Mouse (Mus musculus): Measurements from ENCODE around the gene Mrnip. TPM values are rescaled to one million over a fixed set of nuclear protein-coding genes. Genes with fewer than 3 reads are reported as not detected.

The Mrnip gene
- polyA plus RNA-seq, 1 experiment from 2014 or later: 12.8 TPM

DNA sequence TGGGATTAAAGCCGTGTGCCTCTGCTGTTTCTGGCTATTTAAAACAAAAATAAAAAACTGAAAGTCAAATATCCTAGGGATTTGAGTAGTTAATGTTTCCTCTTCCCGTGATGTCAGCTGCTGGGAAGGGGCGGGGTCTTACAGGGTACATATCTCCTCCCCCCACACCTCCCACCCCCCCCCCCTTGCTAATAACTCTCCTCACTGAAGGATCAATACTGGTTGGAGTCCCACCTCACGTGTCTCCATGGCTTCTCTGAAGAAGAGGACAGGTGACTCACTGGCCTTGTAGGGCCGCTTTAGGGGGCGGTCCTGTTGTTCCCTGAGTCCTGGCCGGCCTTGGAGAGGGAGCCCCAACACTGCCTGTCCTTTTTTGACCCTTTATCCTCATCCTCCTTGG lies 14.4 kb downstream of the Mrnip start:
- ATAC-seq (ENCODE audit: extremely low read depth, insufficient number of reproducible peaks, low FRiP score, low TSS enrichment): no peak
- Histone ChIP-seq H3K4me2 (no peak overlapping the region), H3K4me1 (peaks cover 15% of the 10 kb centered on the region), H3K27ac (replicated peaks) (no peak overlapping the region), H3K9me3 (no peaks in the 10 kb centered on the region), H3K4me3 (no peak overlapping the region), H3K36me3 (peaks cover 6% of the 10 kb centered on the region; the same call in 1 of the 2 replicates), H3K27me3 (replicated peaks) (no peaks in the 10 kb centered on the region), H3K9ac (no peak overlapping the region)
- 70% methylated on average over 7 of the region's 7 CpGs for WGBS

DNA sequence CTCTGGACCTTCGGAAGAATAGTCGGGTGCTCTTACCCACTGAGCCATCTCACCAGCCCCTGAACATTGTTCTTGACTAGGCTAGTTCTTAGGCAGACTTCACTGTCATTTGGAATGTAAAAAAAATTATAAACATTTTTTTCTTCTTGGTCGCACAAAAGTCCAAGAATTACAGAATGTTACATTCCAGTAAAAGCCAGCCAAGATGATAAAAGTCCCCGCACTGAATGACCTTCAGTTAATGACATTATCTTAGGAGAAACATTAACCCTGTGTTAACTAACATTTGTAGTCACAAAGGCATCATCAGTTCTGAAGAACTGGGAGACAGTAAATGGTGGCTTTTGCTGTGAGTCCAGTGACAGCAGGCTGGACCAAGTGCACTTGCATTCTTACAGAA lies 16.1 kb downstream of the Mrnip start:
- whole genome bisulfite sequencing: 69% methylated on average over 4 of the region's 4 CpGs
- ATAC-seq (ENCODE audit: extremely low read depth, insufficient number of reproducible peaks, low FRiP score, low TSS enrichment): no peak
- no peak overlapping the region for H3K4me2 ChIP-seq
- H3K9me3 ChIP-seq: no peaks in the 10 kb centered on the region
- no peak overlapping the region for H3K4me3 ChIP-seq
- H3K27ac ChIP-seq (replicated peaks): no peak overlapping the region
- H3K36me3 ChIP-seq: peaks cover 9% of the 10 kb centered on the region; the same call in 1 of the 2 replicates
- no peaks in the 10 kb centered on the region for H3K27me3 ChIP-seq (replicated peaks)
- peaks cover 10% of the 10 kb centered on the region for H3K4me1 ChIP-seq
- H3K9ac ChIP-seq: no peak overlapping the region

DNA sequence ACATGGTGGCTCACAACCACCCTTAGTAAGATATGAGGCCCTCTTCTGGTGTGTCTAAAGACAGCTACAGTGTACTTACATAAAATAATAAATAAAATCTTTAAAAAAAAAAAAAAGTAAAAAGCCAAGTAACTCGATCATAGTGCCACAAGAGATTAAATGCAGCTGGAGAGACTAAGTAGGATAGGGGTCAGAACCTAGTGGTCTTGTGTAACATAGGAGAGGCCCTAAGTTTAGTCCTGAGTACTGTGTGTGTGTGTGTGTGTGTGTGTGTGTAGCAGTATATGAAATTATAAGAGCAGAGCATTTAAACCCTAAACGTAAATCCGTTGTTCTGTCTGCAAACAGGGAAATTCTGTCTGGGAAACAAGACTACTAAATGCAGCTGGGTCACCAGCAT lies 18.0 kb downstream of the Mrnip start:
- H3K4me2 ChIP-seq: no peak overlapping the region
- 92% methylated on average over 3 of the region's 3 CpGs for WGBS

DNA sequence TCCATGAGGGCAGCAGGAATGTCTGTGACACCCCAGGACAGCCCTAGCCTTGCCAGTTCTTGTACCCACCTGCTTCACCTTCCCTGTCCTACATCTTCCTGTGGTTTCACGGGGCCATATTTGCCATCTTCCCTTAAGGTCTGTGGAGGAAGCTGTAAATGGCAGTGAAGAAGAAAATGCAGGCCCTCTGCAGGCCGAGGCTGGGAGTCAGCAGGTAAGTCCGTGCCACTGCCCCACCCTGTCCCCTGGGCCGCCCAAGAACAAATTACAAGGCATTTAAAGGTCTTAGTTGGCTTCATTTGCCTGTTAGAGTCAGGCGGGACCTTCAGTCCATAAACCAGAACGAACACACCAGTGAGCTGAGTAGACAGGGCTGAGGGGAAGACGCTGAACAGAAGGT lies 19.8 kb downstream of the Mrnip start:
- H3K4me2 ChIP-seq: no peak overlapping the region
- no peak for ATAC-seq (ENCODE audit: extremely low read depth, insufficient number of reproducible peaks, low FRiP score, low TSS enrichment)
- no peaks in the 10 kb centered on the region for H3K9me3 ChIP-seq
- no peak overlapping the region for H3K4me3 ChIP-seq
- peaks cover 10% of the 10 kb centered on the region for H3K4me1 ChIP-seq
- 77% methylated on average over 7 of the region's 7 CpGs for WGBS
- H3K27ac ChIP-seq (replicated peaks): no peak overlapping the region
- no peaks in the 10 kb centered on the region for H3K27me3 ChIP-seq (replicated peaks)
- no peak overlapping the region for H3K9ac ChIP-seq
- peaks cover 37% of the 10 kb centered on the region for H3K36me3 ChIP-seq

More for the DNA sequence above, 18.0 kb downstream of the Mrnip start:
- Histone ChIP-seq H3K36me3 (peaks cover 25% of the 10 kb centered on the region), H3K4me1 (peaks cover 10% of the 10 kb centered on the region), H3K27ac (replicated peaks) (no peak overlapping the region), H3K9me3 (no peaks in the 10 kb centered on the region), H3K4me3 (no peak overlapping the region), H3K27me3 (replicated peaks) (no peaks in the 10 kb centered on the region), H3K9ac (no peak overlapping the region)
- no peak for ATAC-seq (ENCODE audit: extremely low read depth, insufficient number of reproducible peaks, low FRiP score, low TSS enrichment)

DNA sequence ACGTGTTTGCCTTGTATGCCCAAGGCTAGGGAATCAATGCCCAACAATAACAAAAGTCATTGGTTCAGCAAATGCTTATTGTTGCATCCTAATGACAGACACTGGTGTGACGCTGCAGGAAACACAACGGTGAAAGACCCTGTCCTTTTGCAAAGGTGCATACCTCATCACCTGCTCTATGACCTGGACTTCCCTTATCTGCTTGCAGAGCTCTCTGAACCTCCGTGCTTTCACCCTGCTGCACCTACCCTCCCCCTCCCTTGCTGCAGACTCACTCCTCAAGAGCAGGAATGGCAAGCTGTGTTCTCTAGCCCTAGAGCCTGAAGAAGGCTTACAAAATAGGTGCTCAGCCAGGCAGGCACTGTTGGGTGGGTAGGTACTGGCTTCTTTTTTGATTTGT lies 20.5 kb downstream of the Mrnip start:
- Histone ChIP-seq H3K9ac (no peak overlapping the region), H3K27me3 (replicated peaks) (no peaks in the 10 kb centered on the region), H3K9me3 (no peaks in the 10 kb centered on the region), H3K4me2 (no peak overlapping the region), H3K4me3 (no peak overlapping the region), H3K4me1 (peaks cover 10% of the 10 kb centered on the region), H3K36me3 (peaks cover 44% of the 10 kb centered on the region), H3K27ac (replicated peaks) (no peak overlapping the region)
- ATAC-seq (ENCODE audit: extremely low read depth, insufficient number of reproducible peaks, low FRiP score, low TSS enrichment): no peak
- WGBS: 72% methylated on average over 4 of the region's 4 CpGs

DNA sequence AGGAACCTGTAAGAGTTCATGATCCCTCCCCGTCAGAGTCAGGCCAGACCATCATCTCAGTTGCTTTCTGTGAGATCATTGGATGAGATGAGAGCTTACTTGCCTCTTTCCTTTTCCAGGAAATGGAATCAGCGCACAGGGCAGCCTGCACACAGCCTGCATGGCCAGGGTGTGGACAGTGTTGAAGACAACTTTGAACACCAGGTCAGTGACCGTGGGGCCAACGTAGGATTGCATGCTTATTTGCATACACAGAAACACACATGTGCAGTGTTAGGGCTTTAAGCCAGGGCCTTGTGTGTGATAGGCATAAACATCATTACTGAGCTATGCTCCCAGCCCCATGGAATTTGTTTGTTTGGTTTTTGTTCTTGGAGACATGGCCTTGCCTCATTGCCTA lies 23.3 kb downstream of the Mrnip start:
- no peaks in the 10 kb centered on the region for H3K4me1 ChIP-seq
- no peaks in the 10 kb centered on the region for H3K9me3 ChIP-seq
- ATAC-seq (ENCODE audit: extremely low read depth, insufficient number of reproducible peaks, low FRiP score, low TSS enrichment): no peak
- H3K4me3 ChIP-seq: no peak overlapping the region
- no peak overlapping the region for H3K27ac ChIP-seq (replicated peaks)
- H3K9ac ChIP-seq: no peak overlapping the region
- peaks cover 71% of the 10 kb centered on the region for H3K36me3 ChIP-seq
- no peak overlapping the region for H3K4me2 ChIP-seq
- 83% methylated on average over 4 of the region's 4 CpGs for WGBS
- no peaks in the 10 kb centered on the region for H3K27me3 ChIP-seq (replicated peaks)

DNA sequence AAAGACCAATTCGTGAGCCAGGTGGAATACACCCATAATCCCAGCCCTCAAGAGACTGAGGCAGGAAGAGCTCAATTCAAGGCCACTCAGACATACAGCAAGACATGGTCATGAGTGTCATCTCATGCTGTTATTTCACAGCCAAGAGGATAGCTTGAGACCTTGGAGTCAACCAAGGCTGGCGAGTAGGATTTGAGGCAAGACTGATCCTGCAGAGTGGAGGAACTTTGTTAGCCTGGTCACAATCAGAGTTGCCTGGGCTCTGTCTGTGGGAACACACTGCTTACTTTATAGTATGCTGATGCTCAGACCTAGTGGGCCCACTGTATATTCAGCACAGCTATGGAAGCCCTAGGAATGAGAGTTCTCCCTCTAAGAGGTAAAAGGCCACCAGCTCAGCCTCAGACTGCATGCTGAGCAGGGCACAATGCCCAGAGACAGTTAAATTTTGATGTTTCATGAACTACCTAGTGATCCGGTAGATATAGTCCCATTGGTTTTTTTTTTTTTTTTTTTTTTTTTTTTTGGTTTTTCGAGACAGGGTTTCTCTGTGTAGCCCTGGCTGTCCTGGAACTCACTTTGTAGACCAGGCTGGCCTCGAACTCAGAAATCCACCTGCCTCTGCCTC lies 24.1 kb downstream of the Mrnip start:
- no peaks in the 10 kb centered on the region for H3K9me3 ChIP-seq
- H3K36me3 ChIP-seq: peaks cover 80% of the 10 kb centered on the region
- no peak overlapping the region for H3K27ac ChIP-seq (replicated peaks)
- no peak for ATAC-seq (ENCODE audit: extremely low read depth, insufficient number of reproducible peaks, low FRiP score, low TSS enrichment)
- no peak overlapping the region for H3K9ac ChIP-seq
- no peak overlapping the region for H3K4me2 ChIP-seq
- no peaks in the 10 kb centered on the region for H3K27me3 ChIP-seq (replicated peaks)
- H3K4me1 ChIP-seq: no peaks in the 10 kb centered on the region
- H3K4me3 ChIP-seq: no peak overlapping the region
- WGBS: 89% methylated on average over 4 of the region's 5 CpGs

DNA sequence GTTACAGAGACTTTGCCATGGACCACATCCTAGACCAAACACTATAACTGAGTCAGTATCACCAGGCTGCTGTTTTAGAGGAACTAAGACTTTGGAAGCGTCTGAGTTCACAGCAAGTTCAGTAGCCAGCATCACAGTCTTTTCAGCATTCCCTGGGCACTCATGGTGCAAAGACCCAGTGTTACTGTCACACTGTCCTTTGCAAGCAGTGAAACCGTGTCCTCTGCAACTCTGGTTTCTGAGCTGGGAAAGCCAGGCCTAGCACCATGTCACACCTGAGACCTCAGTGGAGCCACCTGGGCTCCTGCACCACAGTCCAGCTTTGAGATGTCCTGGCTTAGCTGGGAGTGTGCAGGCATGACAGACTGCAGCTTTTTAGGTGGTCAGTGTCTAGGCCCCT lies 24.7 kb downstream of the Mrnip start:
- Histone ChIP-seq H3K27ac (replicated peaks) (no peak overlapping the region), H3K9ac (no peak overlapping the region), H3K4me1 (no peaks in the 10 kb centered on the region), H3K27me3 (replicated peaks) (no peaks in the 10 kb centered on the region), H3K4me3 (no peak overlapping the region), H3K36me3 (peaks cover 81% of the 10 kb centered on the region), H3K9me3 (no peaks in the 10 kb centered on the region), H3K4me2 (no peak overlapping the region)
- WGBS: 81% methylated on average over 2 of the region's 2 CpGs
- no peak for ATAC-seq (ENCODE audit: extremely low read depth, insufficient number of reproducible peaks, low FRiP score, low TSS enrichment)

DNA sequence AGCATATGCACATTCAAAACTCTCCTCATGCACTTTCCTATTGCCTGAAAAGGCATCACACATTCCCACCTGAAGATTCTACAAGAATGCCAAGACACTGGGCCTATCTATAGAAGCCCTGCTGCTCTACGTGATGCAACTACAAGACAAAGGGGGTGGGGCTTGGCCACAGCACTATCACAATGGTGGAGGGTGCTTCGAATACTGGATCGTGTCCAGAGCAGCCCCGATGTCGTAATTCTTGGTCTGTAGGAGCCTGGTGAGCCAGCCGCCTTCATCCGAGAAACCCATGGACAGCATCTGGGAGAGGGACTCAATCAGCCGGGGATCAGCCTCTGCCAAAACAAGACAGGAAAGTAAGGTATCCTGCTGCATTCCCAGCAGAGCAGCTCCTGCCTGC lies 26.4 kb downstream of the Mrnip start:
- Histone ChIP-seq H3K4me3 (no peak overlapping the region), H3K27ac (replicated peaks) (no peak overlapping the region), H3K27me3 (replicated peaks) (no peaks in the 10 kb centered on the region), H3K9me3 (no peaks in the 10 kb centered on the region), H3K4me1 (no peaks in the 10 kb centered on the region), H3K36me3 (peaks cover 98% of the 10 kb centered on the region), H3K9ac (no peak overlapping the region), H3K4me2 (no peak overlapping the region)
- WGBS: 76% methylated on average over 8 of the region's 8 CpGs
- no peak for ATAC-seq (ENCODE audit: extremely low read depth, insufficient number of reproducible peaks, low FRiP score, low TSS enrichment)

DNA sequence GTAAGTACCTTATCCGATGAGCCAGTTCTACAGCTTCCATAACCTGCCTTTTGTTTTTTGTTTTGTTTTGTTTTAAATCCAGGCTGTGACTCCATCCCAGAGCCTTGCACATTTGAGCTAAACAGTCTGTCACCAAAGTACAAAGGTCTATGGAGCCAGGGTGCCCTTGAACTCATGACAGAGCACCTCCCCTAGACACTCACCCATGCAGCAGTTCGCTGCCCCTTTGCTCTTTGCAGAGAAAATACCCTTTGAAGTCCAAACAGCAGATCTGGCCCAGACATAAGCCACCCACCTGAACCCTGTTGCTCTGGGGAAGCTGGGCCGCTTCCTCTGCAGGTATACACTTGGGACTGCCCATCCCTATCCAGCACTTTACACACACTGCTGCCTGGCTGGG lies 27.3 kb downstream of the Mrnip start:
- no peak overlapping the region for H3K4me3 ChIP-seq
- no peaks in the 10 kb centered on the region for H3K4me1 ChIP-seq
- ATAC-seq (ENCODE audit: extremely low read depth, insufficient number of reproducible peaks, low FRiP score, low TSS enrichment): no peak
- no peak overlapping the region for H3K9ac ChIP-seq
- no peak overlapping the region for H3K4me2 ChIP-seq
- no peak overlapping the region for H3K27ac ChIP-seq (replicated peaks)
- H3K36me3 ChIP-seq: peaks cover 99% of the 10 kb centered on the region
- no peaks in the 10 kb centered on the region for H3K9me3 ChIP-seq
- 92% methylated on average over 3 of the region's 3 CpGs for WGBS
- no peaks in the 10 kb centered on the region for H3K27me3 ChIP-seq (replicated peaks)

DNA sequence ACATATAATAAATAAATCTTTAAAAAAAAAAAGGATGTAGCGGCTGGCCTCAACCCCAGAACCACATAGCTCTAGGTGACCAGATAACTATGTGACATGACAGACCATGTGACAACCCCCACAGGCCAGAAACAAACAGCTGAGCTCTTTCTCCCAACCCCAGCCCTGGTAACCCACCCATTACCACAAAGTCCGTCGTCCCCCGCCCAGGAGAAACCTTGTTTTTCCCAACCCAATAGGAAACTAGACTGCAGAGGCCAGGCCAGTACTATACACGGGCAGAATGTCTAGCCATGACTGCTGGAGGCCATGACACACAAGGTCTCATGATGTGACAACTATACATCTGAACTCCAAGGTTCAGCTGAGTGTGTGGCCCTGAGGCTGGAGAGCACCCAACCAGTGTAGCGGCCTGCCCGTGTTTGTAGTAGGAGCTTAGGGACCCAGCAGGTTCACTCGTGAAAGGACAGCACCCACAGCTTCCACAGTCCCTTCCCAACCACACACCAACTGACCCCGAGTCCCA lies 29.1 kb downstream of the Mrnip start:
- ATAC-seq (ENCODE audit: extremely low read depth, insufficient number of reproducible peaks, low FRiP score, low TSS enrichment): no peak
- Histone ChIP-seq H3K36me3 (peaks cover 97% of the 10 kb centered on the region), H3K9me3 (no peaks in the 10 kb centered on the region), H3K9ac (no peak overlapping the region), H3K27me3 (replicated peaks) (no peaks in the 10 kb centered on the region), H3K4me1 (peaks cover 9% of the 10 kb centered on the region), H3K27ac (replicated peaks) (no peak overlapping the region), H3K4me3 (no peak overlapping the region), H3K4me2 (no peak overlapping the region)
- 87% methylated on average over 9 of the region's 9 CpGs for WGBS

DNA sequence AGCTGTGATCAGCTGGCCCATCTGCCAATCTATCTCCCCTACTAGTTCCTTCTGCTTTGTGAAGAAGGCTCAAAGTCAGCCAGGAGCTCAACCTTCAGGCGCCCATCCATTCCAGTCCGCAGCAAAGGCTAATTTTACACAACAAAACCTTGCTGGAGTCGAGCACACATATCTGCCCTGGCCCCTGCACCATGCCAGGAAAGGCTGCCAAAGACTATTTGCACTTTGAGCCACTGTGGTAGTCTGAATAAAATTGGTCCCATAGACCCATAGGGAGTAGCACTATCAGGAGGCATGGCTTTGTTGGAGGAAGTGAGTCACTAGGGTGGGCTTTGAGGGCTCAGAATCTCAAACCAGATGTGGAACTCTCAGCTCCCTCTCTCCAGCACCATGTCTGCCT lies 31.2 kb downstream of the Mrnip start:
- H3K36me3 ChIP-seq: peaks cover 82% of the 10 kb centered on the region
- no peak overlapping the region for H3K9ac ChIP-seq
- no peak overlapping the region for H3K4me2 ChIP-seq
- WGBS: 86% methylated on average over 3 of the region's 3 CpGs
- H3K4me3 ChIP-seq: no peak overlapping the region
- H3K9me3 ChIP-seq: no peaks in the 10 kb centered on the region
- peaks cover 19% of the 10 kb centered on the region for H3K4me1 ChIP-seq
- ATAC-seq (ENCODE audit: extremely low read depth, insufficient number of reproducible peaks, low FRiP score, low TSS enrichment): no peak
- H3K27me3 ChIP-seq (replicated peaks): no peaks in the 10 kb centered on the region
- no peak overlapping the region for H3K27ac ChIP-seq (replicated peaks)
